Mouse (Mus musculus) heart, adult 2 months (tissue): Measurements from ENCODE around the gene P4hb.

Experiments used
- CTCF ChIP-seq: fragments of 200-600 bp; IDR thresholded peaks from 2 replicates; pipeline ENCODE4 v1.8.1; 2022; ENCODE audit warnings: antibody characterized with exemption, mild to moderate bottlenecking, moderate library complexity
- EP300 ChIP-seq: fragments of 200-500 bp; IDR thresholded peaks from 2 replicates; pipeline ENCODE4 v1.6.1; 2011; ENCODE audit warnings: low read depth, low read length, control low read depth; ENCODE audit not compliant: insufficient read depth
- POLR2A ChIP-seq: fragments of 200-500 bp; IDR thresholded peaks from 2 replicates; pipeline ENCODE4 v1.6.1; 2011; ENCODE audit warnings: mild to moderate bottlenecking, low read depth, low read length, control low read depth; ENCODE audit not compliant: insufficient read depth

DNA sequence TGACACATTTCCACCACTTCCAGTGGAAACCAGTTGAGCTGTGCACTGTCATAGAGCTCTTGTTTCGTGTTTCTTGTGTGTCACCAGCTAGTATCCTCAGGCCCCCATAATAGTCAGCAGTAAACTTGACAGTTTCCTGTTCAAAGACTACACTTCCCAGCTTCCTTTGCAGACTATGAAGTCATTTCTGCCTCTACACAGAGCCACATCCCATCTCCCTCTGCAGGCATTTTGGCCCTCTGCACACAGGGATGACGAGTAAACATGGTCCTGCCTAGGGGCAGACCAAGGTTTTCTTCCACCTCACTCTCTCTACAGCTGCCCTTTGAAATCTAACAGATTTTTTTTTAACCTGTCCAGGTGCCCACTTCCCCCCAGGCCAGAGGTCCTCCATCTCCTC, 25.6 kb downstream of the P4hb start:
- no peak for TF ChIP-seq POLR2A
- TF ChIP-seq CTCF, result peak; percentile 25; the same call in 1 of the 2 replicates
- no peak for TF ChIP-seq EP300
